Mouse (Mus musculus): ENCODE data around the gene Mycl. TPM values are rescaled to one million over a fixed set of nuclear protein-coding genes. Genes with fewer than 3 reads are reported as not detected.

The Mycl gene
- total and polyA plus RNA-seq, 3 experiments: 0.38 to 0.51 (median 0.44) TPM

GRCm38 (mm10) chr4:122971191-122971590 is 24.3 kb upstream of the Mycl start:
- no peak overlapping the region for H3K4me3 ChIP-seq (replicated peaks in 1 of 3; ENCODE audit: low read depth in 2 of 3, low read length in 2 of 3, poor library complexity in 1 of 3)

GRCm38 (mm10) chr4:122971646-122972045 is 23.8 kb upstream of the Mycl start:
- dilution Hi-C loops (cut with MboI; ENCODE audit: extremely low pct_ligation_motif_present, extremely low pct_unique_long_range_greater_than_20kb, low sequenced_read_pairs) (no loop called here), in situ Hi-C loops (cut with MboI; ENCODE audit: low pct_ligation_motif_present, low pct_unique_long_range_greater_than_20kb, low sequenced_read_pairs) (no loop called here)
- TF ChIP-seq ZKSCAN1 (IDR thresholded peaks at IDR 0.05; ENCODE audit: borderline replicate concordance, low read depth, low read length) (no peak), RAD21 (IDR thresholded peaks at IDR 0.05; ENCODE audit: low read depth, low read length) (no peak), BHLHE40 (IDR thresholded peaks at IDR 0.05; ENCODE audit: low read depth, low read length) (no peak), UBTF (IDR thresholded peaks at IDR 0.05; ENCODE audit: low read depth, low read length) (no peak), ETS1 (conservative IDR thresholded peaks at IDR 0.05; ENCODE audit: low read depth, low read length) (no peak), GABPA (IDR thresholded peaks at IDR 0.05; ENCODE audit: insufficient replicate concordance, low read depth, low read length) (no peak), USF2 (conservative IDR thresholded peaks at IDR 0.05; ENCODE audit: low read depth, low read length) (no peak), KAT2A (IDR thresholded peaks at IDR 0.05; ENCODE audit: insufficient replicate concordance, low read length) (no peak), CTCF (conservative IDR thresholded peaks at IDR 0.05 in 1 of 2, IDR thresholded peaks at IDR 0.05 in 1 of 2; ENCODE audit: low read depth in 2 of 2, low read length in 2 of 2) (no peak)
- H3K4me3 ChIP-seq (replicated peaks in 1 of 3; ENCODE audit: low read depth in 2 of 3, low read length in 2 of 3, poor library complexity in 1 of 3): no peak overlapping the region
- no peaks in the 10 kb centered on the region for H3K9me3 ChIP-seq (replicated peaks; ENCODE audit: low read length)
- peaks cover 0 to 5% of the 10 kb centered on the region in 2 experiments; a peak in 1 of 4 replicates for H3K4me1 ChIP-seq (ENCODE audit: control insufficient read depth in 1 of 2, insufficient read depth in 2 of 2)
- no peak overlapping the region for H3K4me2 ChIP-seq (ENCODE audit: insufficient read depth, low read depth, poor library complexity, severe bottlenecking)
- no peaks in the 10 kb centered on the region for H3K79me2 ChIP-seq (replicated peaks; ENCODE audit: control insufficient read depth, extremely low read depth, insufficient read depth, poor library complexity, severe bottlenecking)
- H3K27me3 ChIP-seq (replicated peaks): peaks cover 1% of the 10 kb centered on the region
- no peak overlapping the region for H3K9ac ChIP-seq (ENCODE audit: insufficient read depth, low read depth)
- no peak for DNase-seq (ENCODE audit: extremely low read depth)
- H3K27ac ChIP-seq (ENCODE audit: insufficient read depth, low read depth): no peak overlapping the region
- no peaks in the 10 kb centered on the region for H3K36me3 ChIP-seq (replicated peaks in 1 of 2; ENCODE audit: control insufficient read depth in 1 of 2, insufficient read depth in 1 of 2, low read length in 1 of 2)

More at GRCm38 (mm10) chr4:122971191-122971590, 24.3 kb upstream of the Mycl start:
- no peaks in the 10 kb centered on the region for H3K36me3 ChIP-seq (replicated peaks in 1 of 2; ENCODE audit: control insufficient read depth in 1 of 2, insufficient read depth in 1 of 2, low read length in 1 of 2)
- no peaks in the 10 kb centered on the region for H3K79me2 ChIP-seq (replicated peaks; ENCODE audit: control insufficient read depth, extremely low read depth, insufficient read depth, poor library complexity, severe bottlenecking)
- peaks cover 1% of the 10 kb centered on the region for H3K27me3 ChIP-seq (replicated peaks)
- TF ChIP-seq MYC (IDR thresholded peaks at IDR 0.05; ENCODE audit: low read depth, low read length) (no peak), JUND (conservative IDR thresholded peaks at IDR 0.05; ENCODE audit: low read depth, low read length) (no peak), NELFE (IDR thresholded peaks at IDR 0.05; ENCODE audit: low read depth, low read length) (no peak), PAX5 (IDR thresholded peaks at IDR 0.05; ENCODE audit: low read length) (no peak)
- H3K4me2 ChIP-seq (ENCODE audit: insufficient read depth, low read depth, poor library complexity, severe bottlenecking): no peak overlapping the region
- H3K9me3 ChIP-seq (replicated peaks; ENCODE audit: low read length): no peaks in the 10 kb centered on the region
- no peak overlapping the region for H3K9ac ChIP-seq (ENCODE audit: insufficient read depth, low read depth)
- no peak overlapping the region for H3K27ac ChIP-seq (ENCODE audit: insufficient read depth, low read depth)
- in situ Hi-C loops (cut with MboI; ENCODE audit: low pct_ligation_motif_present, low pct_unique_long_range_greater_than_20kb, low sequenced_read_pairs): no loop called here
- DNase-seq (ENCODE audit: extremely low read depth): no peak
- dilution Hi-C loops (cut with MboI; ENCODE audit: extremely low pct_ligation_motif_present, extremely low pct_unique_long_range_greater_than_20kb, low sequenced_read_pairs): no loop called here
- H3K4me1 ChIP-seq (ENCODE audit: control insufficient read depth in 1 of 2, insufficient read depth in 2 of 2): peaks cover 0 to 5% of the 10 kb centered on the region in 2 experiments; a peak in 1 of 4 replicates

GRCm38 (mm10) chr4:122972056-122972455 is 23.4 kb upstream of the Mycl start:
- dilution Hi-C loops (cut with MboI; ENCODE audit: extremely low pct_ligation_motif_present, extremely low pct_unique_long_range_greater_than_20kb, low sequenced_read_pairs) (no loop called here), in situ Hi-C loops (cut with MboI; ENCODE audit: low pct_ligation_motif_present, low pct_unique_long_range_greater_than_20kb, low sequenced_read_pairs) (no loop called here)
- no peak overlapping the region for H3K9ac ChIP-seq (ENCODE audit: insufficient read depth, low read depth)
- H3K4me1 ChIP-seq (ENCODE audit: control insufficient read depth in 1 of 2, insufficient read depth in 2 of 2): peaks cover 0 to 5% of the 10 kb centered on the region in 2 experiments; a peak in 1 of 4 replicates
- H3K36me3 ChIP-seq (replicated peaks in 1 of 2; ENCODE audit: control insufficient read depth in 1 of 2, insufficient read depth in 1 of 2, low read length in 1 of 2): no peaks in the 10 kb centered on the region
- H3K4me3 ChIP-seq (replicated peaks in 1 of 3; ENCODE audit: low read depth in 2 of 3, low read length in 2 of 3, poor library complexity in 1 of 3): no peak overlapping the region
- no peaks in the 10 kb centered on the region for H3K9me3 ChIP-seq (replicated peaks; ENCODE audit: low read length)
- no peak for DNase-seq (ENCODE audit: extremely low read depth)
- H3K27ac ChIP-seq (ENCODE audit: insufficient read depth, low read depth): no peak overlapping the region
- TF ChIP-seq TCF12 (IDR thresholded peaks at IDR 0.05; ENCODE audit: low read depth, low read length) (no peak), MAZ (IDR thresholded peaks at IDR 0.05; ENCODE audit: low read depth, low read length) (no peak), TBP (conservative IDR thresholded peaks at IDR 0.05; ENCODE audit: low read depth, low read length) (no peak), ELF1 (IDR thresholded peaks at IDR 0.05; ENCODE audit: low read depth, low read length) (no peak), CHD2 (IDR thresholded peaks at IDR 0.05; ENCODE audit: low read length) (no peak), SMC3 (IDR thresholded peaks at IDR 0.05; ENCODE audit: low read depth, low read length) (no peak), RCOR1 (conservative IDR thresholded peaks at IDR 0.05; ENCODE audit: low read depth, low read length) (no peak), PAX5 (IDR thresholded peaks at IDR 0.05; ENCODE audit: low read length) (no peak)
- H3K79me2 ChIP-seq (replicated peaks; ENCODE audit: control insufficient read depth, extremely low read depth, insufficient read depth, poor library complexity, severe bottlenecking): no peaks in the 10 kb centered on the region
- peaks cover 1% of the 10 kb centered on the region for H3K27me3 ChIP-seq (replicated peaks)
- no peak overlapping the region for H3K4me2 ChIP-seq (ENCODE audit: insufficient read depth, low read depth, poor library complexity, severe bottlenecking)
